Mouse (Mus musculus): ENCODE results near the gene Vhl. TPM values are rescaled to one million over a fixed set of nuclear protein-coding genes. Genes with fewer than 3 reads are reported as not detected.
A peak's percentile ranks its signal among the peaks of the same experiment; 100 is the strongest.
"Not testable (repeated sequence)": the region's sequence is repeated elsewhere in the genome, so short reads cannot be mapped to it uniquely, and the experiment has no call there.

Vhl gene
- polyA plus RNA-seq, 1 experiment: 22.0 TPM

DNA sequence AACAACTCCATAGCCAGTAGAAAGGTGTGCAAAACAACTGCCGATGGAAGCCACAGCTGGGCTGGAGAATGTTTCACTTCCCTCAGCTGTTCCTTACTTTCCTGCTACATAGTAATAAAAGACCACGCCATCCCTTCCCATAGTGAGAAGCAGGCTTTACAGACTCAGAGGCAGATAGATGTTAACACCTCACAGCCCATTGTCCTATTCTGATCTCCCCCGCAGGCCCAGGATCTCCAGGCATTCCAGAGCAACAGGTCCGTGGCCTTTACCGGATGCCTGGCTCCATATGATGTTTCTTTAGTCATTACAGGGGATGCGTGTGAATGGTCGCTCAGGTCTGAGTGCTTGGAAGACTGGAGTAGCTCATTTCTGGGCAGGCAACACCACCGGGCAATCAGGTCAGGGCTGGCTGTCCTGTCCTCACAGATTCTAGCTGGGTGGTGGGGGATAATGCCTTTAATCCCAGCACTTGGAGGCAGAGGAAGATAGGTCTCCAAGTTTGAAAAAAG, 43.9 kb downstream of the Vhl start:
- H3K36me3 ChIP-seq (ENCODE audit: control insufficient read depth, insufficient read depth, low read length, poor library complexity, severe bottlenecking): no peaks in the 10 kb centered on the region
- H3K4me3 ChIP-seq (ENCODE audit: low read depth, low read length): no peak overlapping the region
- no peak overlapping the region for H3K9ac ChIP-seq (ENCODE audit: low read depth, poor library complexity, severe bottlenecking)
- H3K9me3 ChIP-seq (replicated peaks; ENCODE audit: control insufficient read depth, insufficient read depth, low read length, poor library complexity, severe bottlenecking): no peaks in the 10 kb centered on the region
- H3K27ac ChIP-seq (ENCODE audit: insufficient read depth, low read length): no peak overlapping the region
- H3K27me3 ChIP-seq (ENCODE audit: control insufficient read depth, insufficient read depth, low read length, poor library complexity, severe bottlenecking): no peaks in the 10 kb centered on the region
- H3K4me1 ChIP-seq (ENCODE audit: control insufficient read depth, insufficient read depth, low read length): peaks cover 4% of the 10 kb centered on the region
- TF ChIP-seq EP300 (IDR thresholded peaks at IDR 0.05; ENCODE audit: insufficient read depth, low read depth, low read length): no peak
- TF ChIP-seq POLR2A (IDR thresholded peaks at IDR 0.05; ENCODE audit: insufficient read depth, low read length): no peak
- TF ChIP-seq CTCF (IDR thresholded peaks at IDR 0.05; ENCODE audit: low read depth, low read length): no peak

DNA sequence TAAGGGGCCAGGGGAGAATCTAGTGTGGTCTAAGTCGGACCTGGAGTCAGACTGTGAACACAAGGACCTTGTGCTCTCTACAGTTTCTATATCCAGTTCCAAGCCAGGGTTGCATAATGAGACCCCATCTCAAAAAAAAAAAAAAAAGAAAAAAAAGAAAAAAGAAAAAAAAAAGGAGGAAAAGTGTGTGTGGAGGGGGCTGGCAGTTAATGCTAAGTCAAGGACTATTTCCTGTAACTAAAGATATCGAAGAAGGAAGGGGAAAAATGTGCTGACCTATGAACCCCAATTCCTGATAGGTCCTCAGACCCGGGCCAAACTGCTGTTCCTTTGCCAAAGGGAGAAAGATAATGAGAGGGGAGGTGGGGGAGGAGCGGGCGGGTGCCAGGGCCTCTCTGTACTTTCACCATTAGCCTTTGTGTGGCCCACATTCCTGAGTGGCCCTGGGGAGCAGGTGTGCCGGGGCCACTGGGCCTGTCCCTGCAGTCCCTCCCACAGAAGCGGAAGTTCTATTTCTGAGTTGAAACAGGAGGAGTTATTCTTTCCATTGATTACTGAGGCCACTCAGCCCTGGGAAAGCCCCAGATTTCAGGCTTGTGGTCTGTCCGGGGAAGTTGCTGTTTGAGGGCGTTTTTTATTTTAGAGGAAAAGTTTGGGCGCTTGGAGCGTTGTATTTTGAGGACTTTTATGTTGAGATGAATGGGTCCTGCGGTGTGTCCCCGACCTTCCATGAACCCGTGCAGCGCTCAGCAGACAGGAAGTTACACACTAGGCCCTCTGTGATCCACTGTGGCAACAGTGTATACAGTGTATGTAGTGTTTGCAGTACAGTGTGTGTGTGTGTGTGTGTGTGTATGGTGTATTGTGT, 44.8 kb downstream of the Vhl start:
- peaks cover 4% of the 10 kb centered on the region for H3K4me1 ChIP-seq (ENCODE audit: control insufficient read depth, insufficient read depth, low read length)
- H3K36me3 ChIP-seq (ENCODE audit: control insufficient read depth, insufficient read depth, low read length, poor library complexity, severe bottlenecking): no peaks in the 10 kb centered on the region
- H3K9ac ChIP-seq (ENCODE audit: low read depth, poor library complexity, severe bottlenecking): peak overlapping the region; percentile 50; the same call in 1 of the 2 replicates
- H3K9me3 ChIP-seq (replicated peaks; ENCODE audit: control insufficient read depth, insufficient read depth, low read length, poor library complexity, severe bottlenecking): no peaks in the 10 kb centered on the region
- H3K27me3 ChIP-seq (ENCODE audit: control insufficient read depth, insufficient read depth, low read length, poor library complexity, severe bottlenecking): no peaks in the 10 kb centered on the region
- H3K4me3 ChIP-seq (ENCODE audit: low read depth, low read length): no peak overlapping the region
- peak overlapping the region; percentile 49 for H3K27ac ChIP-seq (ENCODE audit: insufficient read depth, low read length)
- TF ChIP-seq POLR2A (IDR thresholded peaks at IDR 0.05; ENCODE audit: insufficient read depth, low read length): no peak
- TF ChIP-seq EP300 (IDR thresholded peaks at IDR 0.05; ENCODE audit: insufficient read depth, low read depth, low read length): 0 out of 2 replicates have a peak, but pooled peaks have one; percentile 10

DNA sequence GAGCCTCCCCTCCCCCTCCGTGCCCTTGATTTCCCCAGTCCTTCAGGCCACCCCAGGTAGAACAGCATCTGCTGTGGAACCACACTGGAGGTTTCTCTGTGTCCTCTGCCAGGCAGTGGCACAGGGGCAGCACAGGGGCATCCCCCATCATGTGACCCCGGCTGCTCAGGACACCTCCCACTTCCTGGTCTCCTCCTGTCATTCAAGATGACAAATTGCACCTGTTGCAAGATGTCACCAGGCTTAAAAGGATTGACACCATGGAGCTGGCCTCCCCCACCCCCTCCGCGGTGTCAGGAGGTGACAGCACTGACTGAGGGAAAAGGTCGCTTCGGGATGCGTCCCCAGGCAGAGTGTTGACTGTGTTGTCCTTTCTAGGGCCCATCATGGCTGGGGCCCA, 46.1 kb downstream of the Vhl start:
- TF ChIP-seq CTCF (IDR thresholded peaks at IDR 0.05; ENCODE audit: low read depth, low read length): no peak
- no peak for TF ChIP-seq POLR2A (IDR thresholded peaks at IDR 0.05; ENCODE audit: insufficient read depth, low read length)
- no peak for TF ChIP-seq EP300 (IDR thresholded peaks at IDR 0.05; ENCODE audit: insufficient read depth, low read depth, low read length)
- H3K9me3 ChIP-seq (replicated peaks; ENCODE audit: control insufficient read depth, insufficient read depth, low read length, poor library complexity, severe bottlenecking): no peaks in the 10 kb centered on the region

DNA sequence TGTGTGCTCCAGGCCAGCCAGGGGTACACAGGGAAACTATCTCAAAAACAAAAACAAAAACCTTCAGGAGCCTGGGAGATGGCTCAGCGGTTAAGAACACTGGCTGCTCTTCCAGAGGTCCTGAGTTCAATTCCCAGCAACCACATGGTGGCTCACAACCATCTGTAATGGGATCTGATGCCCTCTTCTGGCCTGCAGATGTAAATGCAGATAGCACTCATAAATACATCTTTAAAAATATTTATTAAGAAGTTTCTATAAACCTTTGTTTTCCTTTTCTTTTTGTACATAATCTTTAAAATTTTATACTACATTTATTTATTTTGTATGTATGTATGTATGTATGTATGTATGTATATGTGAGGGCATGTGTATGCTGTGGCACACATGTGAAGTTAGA, 48.3 kb downstream of the Vhl start:
- H3K27me3 ChIP-seq (ENCODE audit: control insufficient read depth, insufficient read depth, low read length, poor library complexity, severe bottlenecking); H3K9ac ChIP-seq (ENCODE audit: low read depth, poor library complexity, severe bottlenecking); H3K27ac ChIP-seq (ENCODE audit: insufficient read depth, low read length); H3K9me3 ChIP-seq (replicated peaks; ENCODE audit: control insufficient read depth, insufficient read depth, low read length, poor library complexity, severe bottlenecking); H3K4me1 ChIP-seq (ENCODE audit: control insufficient read depth, insufficient read depth, low read length); H3K4me3 ChIP-seq (ENCODE audit: low read depth, low read length); H3K36me3 ChIP-seq (ENCODE audit: control insufficient read depth, insufficient read depth, low read length, poor library complexity, severe bottlenecking): not testable (repeated sequence)

More for the DNA sequence above, 46.1 kb downstream of the Vhl start:
- Histone ChIP-seq H3K27me3 (ENCODE audit: control insufficient read depth, insufficient read depth, low read length, poor library complexity, severe bottlenecking) (no peaks in the 10 kb centered on the region), H3K9ac (ENCODE audit: low read depth, poor library complexity, severe bottlenecking) (no peak overlapping the region), H3K27ac (ENCODE audit: insufficient read depth, low read length) (no peak overlapping the region), H3K36me3 (ENCODE audit: control insufficient read depth, insufficient read depth, low read length, poor library complexity, severe bottlenecking) (no peaks in the 10 kb centered on the region), H3K4me1 (ENCODE audit: control insufficient read depth, insufficient read depth, low read length) (peaks cover 4% of the 10 kb centered on the region), H3K4me3 (ENCODE audit: low read depth, low read length) (no peak overlapping the region)

DNA sequence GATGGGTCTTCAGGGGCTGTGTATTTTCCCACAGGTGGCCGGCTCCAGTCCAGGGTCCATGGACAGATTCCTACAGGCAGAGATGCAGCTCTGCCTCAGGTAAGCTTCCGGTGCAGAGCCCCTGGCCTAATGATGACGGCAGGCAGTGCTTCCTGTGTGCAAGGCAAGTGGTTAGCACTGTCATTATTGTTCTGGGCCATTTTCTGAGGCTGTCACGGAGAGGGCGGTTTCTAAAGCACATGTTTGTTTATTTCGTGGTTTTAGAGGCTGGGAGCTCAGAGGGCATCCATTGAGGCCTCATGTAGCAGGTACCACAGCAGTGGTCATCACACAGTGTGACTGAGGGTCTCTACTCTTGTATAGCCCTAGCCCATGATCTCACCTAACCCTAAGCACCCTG, 49.2 kb downstream of the Vhl start:
- H3K9me3 ChIP-seq (replicated peaks; ENCODE audit: control insufficient read depth, insufficient read depth, low read length, poor library complexity, severe bottlenecking): no peaks in the 10 kb centered on the region
- H3K4me3 ChIP-seq (ENCODE audit: low read depth, low read length): no peak overlapping the region
- H3K27me3 ChIP-seq (ENCODE audit: control insufficient read depth, insufficient read depth, low read length, poor library complexity, severe bottlenecking): no peaks in the 10 kb centered on the region
- peaks cover 4% of the 10 kb centered on the region for H3K4me1 ChIP-seq (ENCODE audit: control insufficient read depth, insufficient read depth, low read length)
- no peak overlapping the region for H3K9ac ChIP-seq (ENCODE audit: low read depth, poor library complexity, severe bottlenecking)
- TF ChIP-seq CTCF (IDR thresholded peaks at IDR 0.05; ENCODE audit: low read depth, low read length) (no peak), POLR2A (IDR thresholded peaks at IDR 0.05; ENCODE audit: insufficient read depth, low read length) (no peak), EP300 (IDR thresholded peaks at IDR 0.05; ENCODE audit: insufficient read depth, low read depth, low read length) (no peak)
- H3K27ac ChIP-seq (ENCODE audit: insufficient read depth, low read length): no peak overlapping the region
- no peaks in the 10 kb centered on the region for H3K36me3 ChIP-seq (ENCODE audit: control insufficient read depth, insufficient read depth, low read length, poor library complexity, severe bottlenecking)

DNA sequence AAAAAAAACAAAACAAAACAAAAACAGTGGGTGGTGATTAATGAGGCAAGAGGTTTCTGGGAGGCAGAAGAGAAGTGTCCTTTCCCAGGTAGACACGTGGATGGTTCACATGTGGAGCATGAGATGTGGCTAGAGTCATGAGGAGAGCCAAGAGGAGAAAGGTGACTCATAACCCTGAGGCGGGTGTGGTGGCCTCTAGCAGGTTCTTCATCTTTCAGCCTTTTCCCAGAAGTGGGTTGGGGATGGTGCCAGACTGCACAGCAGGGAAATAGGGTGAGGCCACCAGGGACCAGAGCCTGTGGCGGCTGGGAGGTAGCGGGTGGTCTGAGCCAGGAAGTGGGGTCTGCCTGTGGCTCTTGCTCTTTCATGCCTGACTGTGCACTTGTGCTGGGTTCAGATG, 51.5 kb downstream of the Vhl start:
- Histone ChIP-seq H3K4me3 (ENCODE audit: low read depth, low read length) (no peak overlapping the region), H3K9ac (ENCODE audit: low read depth, poor library complexity, severe bottlenecking) (no peak overlapping the region), H3K27me3 (ENCODE audit: control insufficient read depth, insufficient read depth, low read length, poor library complexity, severe bottlenecking) (no peaks in the 10 kb centered on the region), H3K27ac (ENCODE audit: insufficient read depth, low read length) (no peak overlapping the region), H3K9me3 (replicated peaks; ENCODE audit: control insufficient read depth, insufficient read depth, low read length, poor library complexity, severe bottlenecking) (no peaks in the 10 kb centered on the region), H3K36me3 (ENCODE audit: control insufficient read depth, insufficient read depth, low read length, poor library complexity, severe bottlenecking) (no peaks in the 10 kb centered on the region), H3K4me1 (ENCODE audit: control insufficient read depth, insufficient read depth, low read length) (no peaks in the 10 kb centered on the region)
- TF ChIP-seq POLR2A (IDR thresholded peaks at IDR 0.05; ENCODE audit: insufficient read depth, low read length): no peak
- no peak for TF ChIP-seq CTCF (IDR thresholded peaks at IDR 0.05; ENCODE audit: low read depth, low read length)
- TF ChIP-seq EP300 (IDR thresholded peaks at IDR 0.05; ENCODE audit: insufficient read depth, low read depth, low read length): no peak
